Mouse (Mus musculus): ENCODE measurements around the gene Paqr7.
A peak's percentile ranks its signal among the peaks of the same experiment; 100 is the strongest.

Paqr7 gene

DNA sequence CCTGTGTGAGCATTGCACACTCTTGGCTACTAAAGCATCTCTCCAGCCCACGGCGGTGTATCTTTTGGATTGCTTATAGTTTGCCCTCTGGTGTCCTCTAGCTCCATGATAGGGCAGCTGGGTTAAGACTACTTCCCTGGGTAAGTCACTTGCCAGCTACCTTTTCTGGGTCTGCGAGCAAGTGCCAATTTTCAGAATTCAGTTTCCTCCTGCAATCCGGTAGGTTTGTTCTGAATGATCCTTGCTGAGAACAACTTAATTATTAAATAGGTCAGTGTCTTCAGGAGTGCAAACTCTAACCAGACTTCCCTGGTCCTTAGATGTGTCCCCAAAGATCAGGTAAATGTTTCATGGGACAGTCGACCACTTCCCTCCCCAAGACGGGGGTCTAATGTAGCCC is 4.6 kb downstream of the Paqr7 start:
- no peak for DNase-seq (ENCODE audit: low spot score in 2 of 2)

- DNase-seq (ENCODE audit: low spot score in 2 of 2): no peak
Observed at GRCm38 (mm10) chr4:134503686-134504357, 7.3 kb downstream of the Paqr7 start.

GRCm38 (mm10) chr4:134505303-134505789 is 8.8 kb downstream of the Paqr7 start:
- DNase-seq (ENCODE audit: low spot score in 2 of 2): no peak

- no peak for DNase-seq (ENCODE audit: low spot score in 2 of 2)
Observed at GRCm38 (mm10) chr4:134505966-134506594, 9.6 kb downstream of the Paqr7 start.

- no peak for DNase-seq (ENCODE audit: low spot score in 2 of 2)
Observed at GRCm38 (mm10) chr4:134506713-134507112, 10.2 kb downstream of the Paqr7 start.

DNA sequence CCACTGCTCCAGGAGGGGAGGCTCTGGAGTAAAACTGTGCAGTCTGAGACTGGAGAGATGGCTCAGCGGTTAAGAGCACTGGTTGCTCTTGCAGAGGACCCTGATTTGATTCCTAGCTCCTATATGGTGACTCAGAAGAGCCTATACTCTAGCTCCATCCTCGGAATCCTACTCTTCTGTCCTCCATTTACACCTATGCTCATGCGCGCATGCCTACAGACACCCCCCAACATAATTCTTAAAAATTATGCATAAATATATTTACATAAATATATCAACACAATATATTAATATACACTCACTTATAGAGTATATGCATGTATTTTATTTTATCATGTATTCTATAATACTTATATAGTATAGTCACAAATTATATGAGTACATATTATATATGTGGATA is 13.9 kb downstream of the Paqr7 start:
- DNase-seq (ENCODE audit: low spot score in 2 of 2): no peak

DNA sequence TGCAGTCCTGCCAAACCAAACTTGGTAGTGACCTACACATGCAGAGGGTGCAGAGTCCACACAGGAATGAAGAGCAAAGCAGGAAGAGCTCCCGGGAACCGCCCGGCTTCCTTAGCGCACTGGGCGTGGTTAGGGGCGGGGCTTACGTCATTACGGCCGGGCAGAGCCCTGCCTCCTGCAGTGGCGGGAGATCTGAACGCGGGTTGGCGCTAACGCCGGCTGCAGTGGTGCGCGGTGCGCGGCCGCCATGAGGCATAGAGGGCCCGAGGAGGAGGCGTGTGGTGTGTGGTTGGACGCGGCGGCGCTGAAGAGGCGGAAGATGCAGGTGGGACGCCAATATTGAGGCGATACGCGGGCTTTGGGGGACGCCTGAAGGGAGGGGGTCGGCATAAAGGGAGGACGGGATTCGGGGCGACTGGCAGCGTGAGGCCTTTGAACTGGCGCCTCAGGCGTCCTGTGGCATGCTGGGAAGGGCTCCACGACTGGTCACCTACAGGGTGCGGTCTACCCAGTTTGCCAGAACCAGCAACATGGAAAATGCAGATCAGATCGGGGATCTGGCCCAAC is 14.4 kb downstream of the Paqr7 start, which contains the start of gene Aunip:
TSS of gene Aunip (plus strand) at position 155 of the 567 bp plus-strand sequence.
- DNase-seq (ENCODE audit: low spot score in 2 of 2): peak; percentile 90 to 94

- DNase-seq (ENCODE audit: low spot score in 2 of 2): no peak
Observed at GRCm38 (mm10) chr4:134511730-134512129, 15.2 kb downstream of the Paqr7 start.

- peak; percentile 71 to 80 for DNase-seq (ENCODE audit: low spot score in 2 of 2)
Observed at GRCm38 (mm10) chr4:134512798-134513197, 16.3 kb downstream of the Paqr7 start.

GRCm38 (mm10) chr4:134514309-134514930 is 17.9 kb downstream of the Paqr7 start:
- DNase-seq (ENCODE audit: low spot score in 2 of 2): no peak

- DNase-seq (ENCODE audit: low spot score in 2 of 2): no peak
Observed at GRCm38 (mm10) chr4:134515614-134516013, 19.1 kb downstream of the Paqr7 start.

DNA sequence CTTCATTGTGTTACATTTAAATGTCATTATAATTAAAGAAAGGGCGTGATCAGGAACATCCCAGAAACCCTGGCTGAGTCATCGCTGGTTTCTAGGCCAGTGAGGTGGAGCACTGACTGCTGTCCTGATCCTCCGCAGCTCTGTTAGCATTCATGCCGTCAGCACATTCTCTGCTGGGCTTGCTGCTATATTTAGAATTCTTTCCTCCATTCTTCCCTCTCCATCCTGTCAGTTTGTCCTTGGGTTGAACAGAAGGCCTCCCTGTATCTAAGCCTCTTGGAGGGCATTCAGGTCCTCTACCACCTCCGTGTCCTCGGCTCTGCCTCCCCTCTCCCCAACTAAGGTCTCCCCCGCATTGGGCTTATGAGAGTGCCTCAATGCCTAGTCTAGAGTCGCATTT is 20.5 kb downstream of the Paqr7 start:
- DNase-seq (ENCODE audit: low spot score in 2 of 2): no peak

DNA sequence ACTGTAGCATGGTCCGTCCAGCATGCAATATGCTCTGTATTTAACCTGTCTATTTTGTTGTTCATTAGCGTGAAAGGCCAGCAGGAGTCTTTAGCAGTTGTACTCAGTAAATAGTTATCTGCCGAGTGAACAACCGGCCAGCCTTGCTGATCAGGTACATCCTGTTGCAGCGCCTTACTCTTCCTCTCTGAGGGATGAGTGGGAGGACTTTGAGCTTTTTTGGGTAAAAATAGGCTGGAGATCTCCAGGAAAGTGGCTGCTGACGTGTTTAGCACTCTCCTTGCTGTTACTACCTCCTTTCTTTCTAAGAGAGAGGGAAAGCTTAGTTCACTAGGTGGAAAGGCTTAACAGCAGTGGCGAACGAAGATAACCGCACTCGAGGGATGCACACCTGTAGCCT is 21.2 kb downstream of the Paqr7 start:
- no peak for DNase-seq (ENCODE audit: low spot score in 2 of 2)

DNA sequence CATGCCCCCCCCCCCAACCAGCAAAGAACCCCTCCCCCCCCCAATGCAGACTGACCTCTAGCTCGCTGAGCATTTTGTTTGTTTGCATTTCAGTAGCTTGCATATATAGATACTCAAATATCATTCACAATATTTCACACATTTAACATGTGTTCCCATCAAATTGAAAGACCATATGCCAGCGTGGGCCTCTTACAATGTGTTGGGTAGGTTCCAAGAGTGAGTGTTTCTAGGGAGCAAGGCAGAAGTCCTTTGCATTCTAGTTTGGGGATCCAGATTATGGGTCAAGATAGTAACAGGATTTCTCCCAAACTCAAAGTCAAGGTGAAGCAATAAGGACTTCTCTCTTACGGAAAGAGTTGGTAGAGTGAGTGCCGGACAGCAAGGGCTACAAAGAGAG is 22.0 kb downstream of the Paqr7 start:
- no peak for DNase-seq (ENCODE audit: low spot score in 2 of 2)

GRCm38 (mm10) chr4:134519281-134519680 is 22.8 kb downstream of the Paqr7 start:
- DNase-seq (ENCODE audit: low spot score in 2 of 2): no peak

GRCm38 (mm10) chr4:134523447-134523846 is 26.9 kb downstream of the Paqr7 start:
- DNase-seq (ENCODE audit: low spot score in 2 of 2): no peak

GRCm38 (mm10) chr4:134525806-134526205 is 29.3 kb downstream of the Paqr7 start:
- no peak for DNase-seq (ENCODE audit: low spot score in 2 of 2)

GRCm38 (mm10) chr4:134526220-134526619 is 29.7 kb downstream of the Paqr7 start:
- DNase-seq (ENCODE audit: low spot score in 2 of 2): no peak

- DNase-seq (ENCODE audit: low spot score in 2 of 2): no peak
Observed at GRCm38 (mm10) chr4:134532928-134533327, 36.4 kb downstream of the Paqr7 start.

GRCm38 (mm10) chr4:134533421-134533820 is 36.9 kb downstream of the Paqr7 start:
- peak in 1 of 2 experiments; percentile 24 for DNase-seq (ENCODE audit: low spot score in 2 of 2)

GRCm38 (mm10) chr4:134534124-134534886 is 37.8 kb downstream of the Paqr7 start:
- peak; percentile 70 to 75 for DNase-seq (ENCODE audit: low spot score in 2 of 2)

All from right cerebral cortex, postnatal 10 days (tissue).